Mouse (Mus musculus) MEL (cell line): ENCODE data around the gene Fam81a. TPM values are rescaled to one million over a fixed set of nuclear protein-coding genes. Genes with fewer than 3 reads are reported as not detected.

ENCODE experiments used
- DNase-seq: peaks from one replicate; pipeline ENCODE4 v3.0.0; 2011; ENCODE audit warnings: low read depth, low spot score
- H3K27ac ChIP-seq: 2 replicates; pipeline ENCODE4 v1.5.1; 2012; ENCODE audit warnings: low read depth, mild to moderate bottlenecking, control low read depth, low read length, moderate library complexity; ENCODE audit not compliant: control insufficient read depth
- H3K27me3 ChIP-seq, 2 experiments: fragments of 150-350 bp in 1 of 2; sonication (generic) in 1 of 2; 2 replicates each; pipeline ENCODE4 v1.6.1; 2012; ENCODE audit warnings: low read length in 2 of 2, mild to moderate bottlenecking in 2 of 2, improper control_type of control experiment in 1 of 2, moderate library complexity in 1 of 2; ENCODE audit not compliant: insufficient read depth in 2 of 2, control insufficient read depth in 1 of 2
- H3K36me3 ChIP-seq, 2 experiments: 2 replicates each; pipeline ENCODE4 v1.6.1; 2012 to 2014; ENCODE audit warnings: low read length in 2 of 2, improper control_type of control experiment in 1 of 2, inconsistent platforms in 1 of 2, mild to moderate bottlenecking in 1 of 2; ENCODE audit not compliant: insufficient read depth in 2 of 2, control insufficient read depth in 1 of 2
- H3K4me1 ChIP-seq, 2 experiments: fragments of 150-350 bp in 1 of 2; sonication (generic) in 1 of 2; 2 replicates each; pipeline ENCODE4 v1.6.1; 2012; ENCODE audit warnings: low read length in 2 of 2, improper control_type of control experiment in 1 of 2, mild to moderate bottlenecking in 1 of 2; ENCODE audit not compliant: insufficient read depth in 2 of 2, control insufficient read depth in 1 of 2
- H3K4me3 ChIP-seq, 2 experiments: fragments of 150-350 bp in 1 of 2; sonication (generic) in 1 of 2; 2 replicates each; pipeline ENCODE4 v1.5.1; 2012; ENCODE audit warnings: low read depth in 2 of 2, low read length in 2 of 2, mild to moderate bottlenecking in 2 of 2, moderate library complexity in 2 of 2, control low read depth in 1 of 2, improper control_type of control experiment in 1 of 2; ENCODE audit not compliant: control insufficient read depth in 1 of 2, insufficient read depth in 1 of 2
- H3K79me2 ChIP-seq: 2 replicates; pipeline ENCODE4 v1.6.1; 2012; ENCODE audit warnings: mild to moderate bottlenecking, low read length, moderate library complexity; ENCODE audit not compliant: control insufficient read depth, poor library complexity, insufficient read depth
- H3K9ac ChIP-seq: 2 replicates; pipeline ENCODE4 v1.6.1; 2012; ENCODE audit warnings: low read depth, mild to moderate bottlenecking, control low read depth, low read length, moderate library complexity; ENCODE audit not compliant: control insufficient read depth, poor library complexity, severe bottlenecking
- H3K9me3 ChIP-seq: fragments of 150-350 bp; sonication (generic); replicated peaks from 2 replicates; pipeline ENCODE4 v1.6.1; 2012; ENCODE audit warnings: mild to moderate bottlenecking, low read length, improper control_type of control experiment, moderate library complexity; ENCODE audit not compliant: insufficient read depth
- BHLHE40 ChIP-seq: IDR thresholded peaks from 2 replicates; pipeline ENCODE4 v1.6.1; 2012; ENCODE audit warnings: low read depth, mild to moderate bottlenecking, inconsistent platforms, low read length, improper control_type of control experiment, borderline replicate concordance
- CHD1 ChIP-seq: IDR thresholded peaks from 2 replicates; pipeline ENCODE4 v1.6.1; 2012; ENCODE audit warnings: low read depth, mild to moderate bottlenecking, inconsistent platforms, low read length, improper control_type of control experiment
- E2F4 ChIP-seq: IDR thresholded peaks from 2 replicates; pipeline ENCODE4 v1.6.1; 2011; ENCODE audit warnings: low read depth, low read length, improper control_type of control experiment, borderline replicate concordance
- EP300 ChIP-seq, 2 experiments: IDR thresholded peaks; 2 replicates each; pipeline ENCODE4 v1.6.1; 2011; ENCODE audit warnings: improper control_type of control experiment in 2 of 2, low read length in 2 of 2, low read depth in 1 of 2, mild to moderate bottlenecking in 1 of 2
- ETS1 ChIP-seq: IDR thresholded peaks from 2 replicates; pipeline ENCODE4 v1.6.1; 2012; ENCODE audit warnings: low read depth, mild to moderate bottlenecking, inconsistent platforms, low read length, improper control_type of control experiment, moderate library complexity
- GABPA ChIP-seq: IDR thresholded peaks from 2 replicates; pipeline ENCODE4 v1.6.1; 2012; ENCODE audit warnings: low read depth, mild to moderate bottlenecking, inconsistent platforms, low read length, improper control_type of control experiment, moderate library complexity
- GATA1 ChIP-seq: IDR thresholded peaks from 2 replicates; pipeline ENCODE4 v1.6.1; 2011; ENCODE audit warnings: low read depth, low read length, improper control_type of control experiment
- JUND ChIP-seq: IDR thresholded peaks from 2 replicates; pipeline ENCODE4 v1.6.1; 2011; ENCODE audit warnings: low read depth, mild to moderate bottlenecking, improper control_type of control experiment, low read length
- KAT2A ChIP-seq: conservative IDR thresholded peaks from 2 replicates; pipeline ENCODE4 v1.6.1; 2012; ENCODE audit warnings: low read depth, low read length, improper control_type of control experiment, inconsistent platforms
- MAFK ChIP-seq: IDR thresholded peaks from 2 replicates; pipeline ENCODE4 v1.6.1; 2011; ENCODE audit warnings: low read depth, mild to moderate bottlenecking, low read length, improper control_type of control experiment, borderline replicate concordance
- MAZ ChIP-seq: IDR thresholded peaks from 2 replicates; pipeline ENCODE4 v1.6.1; 2012; ENCODE audit warnings: low read depth, mild to moderate bottlenecking, inconsistent platforms, low read length, improper control_type of control experiment
- MEF2A ChIP-seq: IDR thresholded peaks from 2 replicates; pipeline ENCODE4 v1.6.1; 2014; ENCODE audit warnings: low read depth, mild to moderate bottlenecking, inconsistent platforms, low read length, improper control_type of control experiment; ENCODE audit not compliant: poor library complexity, insufficient replicate concordance, severe bottlenecking; ENCODE audit errors: extremely low read depth
- MYC ChIP-seq: IDR thresholded peaks from 2 replicates; pipeline ENCODE4 v1.6.1; 2011; ENCODE audit warnings: low read depth, mild to moderate bottlenecking, low read length, improper control_type of control experiment, moderate library complexity
- NRF1 ChIP-seq: IDR thresholded peaks from 2 replicates; pipeline ENCODE4 v1.6.1; 2014; ENCODE audit warnings: low read depth, mild to moderate bottlenecking, inconsistent platforms, low read length, improper control_type of control experiment, moderate library complexity; ENCODE audit not compliant: poor library complexity, insufficient read depth, severe bottlenecking
- POLR2A ChIP-seq, 2 experiments: IDR thresholded peaks; 2 replicates each; pipeline ENCODE4 v1.6.1; 2011 to 2012; ENCODE audit warnings: low read length in 2 of 2, mild to moderate bottlenecking in 2 of 2, control low read depth in 1 of 2, improper control_type of control experiment in 1 of 2, low read depth in 1 of 2, moderate library complexity in 1 of 2; ENCODE audit not compliant: control insufficient read depth in 1 of 2, insufficient read depth in 1 of 2, poor library complexity in 1 of 2
- POLR2AphosphoS2 ChIP-seq: IDR thresholded peaks from 2 replicates; pipeline ENCODE4 v1.6.1; 2011; ENCODE audit warnings: low read length, improper control_type of control experiment
- RCOR1 ChIP-seq: IDR thresholded peaks from 2 replicates; pipeline ENCODE4 v1.6.1; 2012; ENCODE audit warnings: low read depth, mild to moderate bottlenecking, inconsistent platforms, low read length, improper control_type of control experiment
- SIN3A ChIP-seq: IDR thresholded peaks from 2 replicates; pipeline ENCODE4 v1.6.1; 2012; ENCODE audit warnings: low read length, improper control_type of control experiment, inconsistent platforms
- TCF12 ChIP-seq: IDR thresholded peaks from 2 replicates; pipeline ENCODE4 v1.6.1; 2014; ENCODE audit warnings: low read depth, mild to moderate bottlenecking, inconsistent platforms, low read length, improper control_type of control experiment, moderate library complexity
- UBTF ChIP-seq: IDR thresholded peaks from 2 replicates; pipeline ENCODE4 v1.6.1; 2012; ENCODE audit warnings: low read depth, mild to moderate bottlenecking, inconsistent platforms, low read length, improper control_type of control experiment, moderate library complexity, borderline replicate concordance; ENCODE audit not compliant: insufficient read depth
- USF1 ChIP-seq: IDR thresholded peaks from 2 replicates; pipeline ENCODE4 v1.6.1; 2014; ENCODE audit warnings: low read depth, mild to moderate bottlenecking, inconsistent platforms, low read length, improper control_type of control experiment, moderate library complexity
- ZKSCAN1 ChIP-seq: IDR thresholded peaks from 2 replicates; pipeline ENCODE4 v1.6.1; 2012; ENCODE audit warnings: low read depth, mild to moderate bottlenecking, inconsistent platforms, low read length, improper control_type of control experiment, moderate library complexity
- ZNF384 ChIP-seq: IDR thresholded peaks from 2 replicates; pipeline ENCODE4 v1.6.1; 2012; ENCODE audit warnings: low read depth, mild to moderate bottlenecking, inconsistent platforms, low read length, improper control_type of control experiment
- polyA plus RNA-seq, 2 experiments: library from polyadenylated mRNA; stranded (reverse) in 1 of 2; unstranded in 1 of 2; fragments of >175 nt in 1 of 2; fragments of >200 nt in 1 of 2; gene quantifications; 2 replicates each; pipeline versions ENCODE4 v1.2.1 to v1.2.4; 2012; ENCODE audit warnings: low replicate concordance in 2 of 2, low read depth in 1 of 2; ENCODE audit not compliant: insufficient read length in 2 of 2, insufficient read depth in 1 of 2, missing spikeins in 1 of 2
- total RNA-seq: library from RNA; depleted of rRNA; stranded (reverse); fragments of 300-350 nt; gene quantifications from 2 replicates; pipeline ENCODE4 v1.2.3, GENCODE M21; 2012

The Fam81a gene
- total and polyA plus RNA-seq, 3 experiments: not detected

DNA sequence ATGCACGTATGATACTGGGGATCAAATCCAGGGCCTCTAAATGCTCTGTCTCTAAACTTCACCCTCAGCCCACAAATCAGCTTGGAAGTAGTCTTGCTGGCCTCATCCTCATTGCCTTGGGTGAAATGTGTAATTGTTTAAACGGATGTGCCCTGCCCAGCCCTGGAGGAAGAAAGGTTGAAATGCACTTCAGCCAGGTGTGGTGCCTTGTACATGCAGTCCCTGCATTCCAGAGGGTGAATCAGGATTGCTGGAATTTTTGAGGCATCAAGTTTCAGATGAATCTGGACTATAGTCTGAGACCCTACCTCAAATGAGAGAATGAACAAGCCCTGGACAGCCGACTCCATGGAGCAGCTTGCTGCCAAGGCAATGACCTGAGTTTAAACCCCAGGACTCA is 94.5 kb downstream of the Fam81a start:
- TF ChIP-seq POLR2A (IDR thresholded peaks at IDR 0.05; ENCODE audit: control insufficient read depth in 1 of 2, insufficient read depth in 1 of 2, low read depth in 1 of 2, low read length in 2 of 2, poor library complexity in 1 of 2) (no peak), E2F4 (no peak), SIN3A (no peak), TCF12 (no peak), NRF1 (no peak), ZNF384 (no peak), RCOR1 (no peak), MYC (no peak), MEF2A (no peak), CHD1 (no peak), GABPA (no peak), USF1 (no peak), MAFK (no peak), UBTF (no peak), ZKSCAN1 (no peak), MAZ (no peak), KAT2A (no peak), BHLHE40 (no peak)
- no peak for DNase-seq
- no peaks in the 10 kb centered on the region for H3K9me3 ChIP-seq
- H3K27ac ChIP-seq: no peak overlapping the region
- no peaks in the 10 kb centered on the region for H3K27me3 ChIP-seq
- no peaks in the 10 kb centered on the region for H3K79me2 ChIP-seq
- H3K9ac ChIP-seq: no peak overlapping the region
- H3K4me1 ChIP-seq: peaks cover 0 to 14% of the 10 kb centered on the region in 2 experiments; a peak in 3 of 4 replicates
- H3K4me3 ChIP-seq: no peak overlapping the region
- peaks cover 0 to 7% of the 10 kb centered on the region in 2 experiments; a peak in 2 of 4 replicates for H3K36me3 ChIP-seq

DNA sequence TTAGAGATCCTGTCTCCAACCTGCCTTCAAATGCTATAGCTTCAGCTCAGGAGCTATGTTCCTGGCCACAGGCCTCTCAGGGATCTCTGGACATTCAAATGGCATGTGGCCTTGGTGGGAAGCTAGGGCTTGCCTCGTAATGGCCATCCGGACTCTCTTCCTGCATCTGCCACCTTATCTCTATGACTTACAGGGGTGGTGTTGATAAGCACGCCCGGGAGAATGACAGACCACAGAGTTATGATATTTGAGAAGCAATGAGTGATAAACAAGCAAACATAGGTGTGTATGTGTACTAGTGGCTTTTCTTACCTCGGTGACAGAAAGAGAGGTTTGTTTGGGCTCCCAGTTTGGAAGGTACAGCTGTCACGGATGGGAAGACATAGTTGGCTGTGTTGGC is 96.1 kb downstream of the Fam81a start:
- H3K4me3 ChIP-seq: no peak overlapping the region
- no peaks in the 10 kb centered on the region for H3K27me3 ChIP-seq
- no peaks in the 10 kb centered on the region for H3K79me2 ChIP-seq
- H3K27ac ChIP-seq: no peak overlapping the region
- H3K4me1 ChIP-seq: peaks cover 0 to 14% of the 10 kb centered on the region in 2 experiments; a peak in 3 of 4 replicates
- peak; percentile 19 for DNase-seq
- peaks cover 0 to 7% of the 10 kb centered on the region in 2 experiments; a peak in 2 of 4 replicates for H3K36me3 ChIP-seq
- H3K9me3 ChIP-seq: no peaks in the 10 kb centered on the region
- no peak overlapping the region for H3K9ac ChIP-seq
- no peak for TF ChIP-seq POLR2AphosphoS2
- no peak for TF ChIP-seq JUND
- peak; percentile 81 for TF ChIP-seq GATA1
- peak; percentile 41 to 48; a peak in 2 of 4 replicates for TF ChIP-seq EP300 (IDR thresholded peaks at IDR 0.05; ENCODE audit: low read depth in 1 of 2, low read length in 2 of 2)
- TF ChIP-seq TCF12: peak; percentile 57
- 0 out of 2 replicates have a peak, but pooled peaks have one; percentile 19 for TF ChIP-seq ETS1
